Mouse (Mus musculus): ENCODE results near the gene Fgfr2.

Gene Fgfr2

DNA sequence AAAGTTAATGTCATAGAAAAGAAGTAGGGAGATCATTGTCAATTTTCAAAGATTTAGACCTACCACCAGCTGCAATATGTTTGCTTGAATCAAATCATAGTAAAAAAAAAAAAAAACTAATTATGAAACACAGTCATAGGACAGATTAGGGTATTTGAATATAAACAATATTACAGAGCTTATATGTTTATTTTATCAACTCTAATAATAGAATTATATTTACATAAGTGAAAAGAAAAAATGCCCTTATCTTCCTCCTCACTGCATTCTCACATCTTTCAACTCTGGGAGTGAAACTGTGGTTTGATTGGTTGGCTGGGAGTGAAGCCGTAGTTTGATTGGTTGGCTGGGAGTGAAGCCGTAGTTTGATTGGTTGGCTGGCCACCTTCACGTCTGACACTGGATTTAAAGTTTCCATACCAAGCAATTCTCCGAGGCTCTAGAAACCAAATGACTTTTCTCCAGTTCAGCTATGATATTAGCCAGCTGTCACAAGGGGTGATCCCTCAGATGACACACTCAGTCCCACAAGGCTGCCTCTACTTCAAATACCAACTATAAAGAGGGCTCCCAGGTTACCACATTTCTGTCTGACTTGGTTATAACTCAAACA, 941.5 kb downstream of the Fgfr2 start:
- no peak for DNase-seq

DNA sequence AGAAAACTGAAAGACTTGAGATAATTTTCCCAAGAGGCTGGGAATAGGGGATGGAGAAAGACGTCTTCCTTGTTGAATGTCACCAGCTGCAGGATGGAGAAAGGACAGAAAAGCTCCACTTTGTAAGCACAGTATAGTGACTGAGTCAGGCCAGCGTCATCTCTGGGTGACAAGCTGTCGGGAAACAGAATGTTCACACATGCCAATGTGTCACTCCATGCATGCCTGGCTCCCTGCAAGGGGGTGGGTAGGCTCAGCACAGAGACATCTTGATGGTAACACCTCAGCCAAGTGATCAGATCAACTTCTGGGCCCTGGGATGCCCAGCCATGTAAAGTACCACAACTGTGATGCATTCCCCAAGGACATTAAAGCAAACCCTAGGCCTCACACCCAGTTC, 942.1 kb downstream of the Fgfr2 start:
- no peak for DNase-seq

DNA sequence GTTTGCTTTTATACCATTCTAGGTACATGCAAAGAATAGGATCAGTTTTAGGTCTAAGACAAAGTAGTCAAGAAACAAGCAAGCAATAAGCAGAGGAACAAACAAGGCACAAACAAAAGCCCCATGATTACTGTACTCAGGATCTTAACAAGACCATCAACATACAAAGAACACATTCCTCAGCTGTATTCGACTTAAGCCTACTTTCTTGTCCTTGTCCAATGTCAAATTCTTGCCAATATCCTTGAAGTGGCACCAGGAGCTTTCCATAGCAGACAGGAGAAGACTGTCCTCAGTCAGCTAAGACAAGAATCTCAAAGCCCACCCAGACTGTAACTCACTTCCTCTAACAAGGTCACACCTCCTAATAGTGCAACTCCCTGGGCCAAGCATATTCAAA, 944.1 kb downstream of the Fgfr2 start:
- DNase-seq = no peak

DNA sequence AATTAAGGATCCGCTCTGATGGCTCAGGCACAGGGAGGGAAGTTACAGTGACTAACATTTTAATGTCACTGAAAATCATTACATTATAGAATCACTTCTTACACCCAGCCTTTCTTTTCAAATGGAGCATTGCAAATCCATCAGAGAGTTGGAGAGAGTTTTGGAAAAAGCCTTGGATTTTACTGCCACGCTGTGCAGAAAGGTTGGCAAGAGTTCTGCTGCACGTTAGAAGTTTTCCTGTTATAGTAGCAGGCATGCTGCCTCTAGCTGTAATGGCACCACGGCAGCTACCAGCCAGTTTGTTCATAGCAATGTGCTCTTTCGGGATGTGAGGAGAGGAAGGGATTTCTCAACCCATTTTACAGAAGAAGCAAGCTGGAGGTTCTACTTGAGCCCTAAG, 948.4 kb downstream of the Fgfr2 start:
- DNase-seq = no peak

DNA sequence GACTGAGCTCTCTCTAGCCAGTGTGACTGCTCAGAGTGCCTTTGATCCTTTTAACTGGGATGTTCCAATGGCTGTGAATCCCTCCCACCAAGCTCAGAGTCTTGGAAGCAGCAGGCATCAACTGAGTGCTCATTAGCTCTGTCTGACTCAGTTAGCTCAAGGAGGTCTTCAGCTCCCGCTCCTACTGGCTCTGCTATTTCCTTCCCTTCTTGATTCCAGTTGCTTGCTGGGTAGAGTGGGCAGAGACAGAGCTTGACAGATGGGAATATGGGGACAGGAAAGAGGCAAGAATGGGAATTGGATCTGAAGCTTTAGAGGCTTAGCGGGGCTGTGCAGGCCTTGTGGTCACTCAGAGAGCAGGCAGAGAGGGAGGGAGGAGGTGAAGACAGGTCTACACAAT, 948.9 kb downstream of the Fgfr2 start:
- no peak for DNase-seq

DNA sequence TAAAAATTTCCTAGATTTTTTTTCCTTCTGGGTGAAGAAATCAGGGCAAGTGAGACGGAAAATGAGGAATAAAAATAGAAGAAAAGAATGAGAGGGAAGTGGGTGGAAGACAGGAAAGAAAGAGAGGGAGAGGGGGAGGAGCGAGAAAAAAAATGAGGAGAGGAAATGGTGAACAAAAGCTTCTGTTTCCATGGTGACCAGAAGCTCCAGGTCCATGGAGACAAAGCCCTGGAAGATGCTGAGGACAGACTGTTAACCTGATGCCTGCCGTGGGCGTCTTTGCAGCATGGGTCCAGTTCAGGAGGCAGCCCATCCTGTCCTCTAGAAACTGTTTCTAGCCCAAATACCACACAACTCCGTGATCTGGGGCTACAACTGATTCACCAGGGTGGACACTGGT, 950.9 kb downstream of the Fgfr2 start:
- DNase-seq = no peak

DNA sequence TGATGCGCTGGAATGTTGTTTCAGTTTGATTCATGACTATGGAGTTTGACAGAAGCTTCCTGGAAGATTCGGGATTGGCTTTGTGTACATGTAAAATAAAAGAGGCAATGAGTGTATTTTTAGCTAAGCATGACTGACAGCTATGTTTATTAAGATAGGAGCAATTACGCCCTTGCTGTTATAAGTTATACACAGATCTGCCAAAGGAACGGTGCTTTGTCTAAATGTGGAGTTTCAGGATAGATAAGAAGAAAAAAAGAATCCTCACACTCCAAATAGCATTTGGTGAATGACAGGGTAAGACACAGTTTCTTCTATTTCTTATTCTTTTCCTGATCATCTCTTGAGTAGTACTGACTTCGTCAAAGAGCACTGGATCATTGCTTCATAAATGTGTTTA, 951.4 kb downstream of the Fgfr2 start:
- no peak for DNase-seq

DNA sequence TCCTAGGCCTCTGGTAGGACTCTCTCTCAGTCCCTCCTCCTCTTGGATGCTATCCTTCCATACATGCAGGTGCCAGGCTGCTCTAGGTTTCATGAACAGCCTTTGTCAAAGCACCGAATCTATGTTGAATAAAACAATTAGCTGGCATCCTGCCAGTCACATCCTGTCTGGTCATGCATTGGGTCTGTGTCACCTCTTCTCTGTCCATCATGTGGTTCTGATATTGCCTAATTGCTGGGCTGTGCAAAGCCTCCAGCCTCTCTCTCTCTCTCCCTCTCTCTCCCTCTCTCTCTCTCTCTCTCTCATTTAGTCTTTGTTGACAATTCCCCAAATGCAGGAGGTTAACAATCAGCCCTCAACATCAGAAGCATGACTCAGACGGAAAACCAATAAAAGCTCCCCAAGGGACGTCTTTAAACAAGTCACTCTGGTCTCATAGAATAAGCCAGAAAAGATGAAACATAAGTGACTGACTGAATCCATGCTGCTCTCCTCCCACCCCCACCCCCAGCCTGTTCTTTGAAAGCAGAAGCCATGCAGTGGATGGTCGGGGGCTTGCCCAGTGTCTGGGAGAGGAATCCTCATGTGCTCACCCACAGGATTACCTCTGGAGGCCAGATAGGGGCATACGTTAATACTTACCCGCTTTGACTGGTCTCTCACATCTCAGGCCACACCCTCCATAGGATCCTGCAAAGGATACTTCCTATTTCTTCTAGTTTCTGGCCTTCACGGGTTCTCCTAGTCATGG, 953.6 kb downstream of the Fgfr2 start:
- peak; percentile 17 for DNase-seq

DNA sequence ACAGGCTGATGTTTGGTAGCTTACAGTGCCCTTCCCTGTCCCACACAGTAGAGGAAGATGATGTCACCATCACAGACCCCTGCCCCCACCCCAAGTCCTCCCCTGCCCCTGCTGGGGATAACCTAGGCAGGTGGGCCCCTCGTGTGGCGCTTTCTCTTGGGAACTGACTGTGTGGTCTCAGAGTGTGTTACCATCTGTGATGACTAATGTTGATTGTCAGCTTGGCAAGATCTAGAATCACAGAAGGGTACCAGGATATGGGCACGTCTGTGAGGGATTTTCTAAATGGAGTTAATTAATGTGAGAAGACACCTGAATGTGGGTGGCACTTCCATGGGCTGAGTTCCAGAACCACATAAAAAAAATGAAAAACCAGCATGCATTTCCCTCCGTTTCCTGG, 955.9 kb downstream of the Fgfr2 start:
- DNase-seq = no peak

DNA sequence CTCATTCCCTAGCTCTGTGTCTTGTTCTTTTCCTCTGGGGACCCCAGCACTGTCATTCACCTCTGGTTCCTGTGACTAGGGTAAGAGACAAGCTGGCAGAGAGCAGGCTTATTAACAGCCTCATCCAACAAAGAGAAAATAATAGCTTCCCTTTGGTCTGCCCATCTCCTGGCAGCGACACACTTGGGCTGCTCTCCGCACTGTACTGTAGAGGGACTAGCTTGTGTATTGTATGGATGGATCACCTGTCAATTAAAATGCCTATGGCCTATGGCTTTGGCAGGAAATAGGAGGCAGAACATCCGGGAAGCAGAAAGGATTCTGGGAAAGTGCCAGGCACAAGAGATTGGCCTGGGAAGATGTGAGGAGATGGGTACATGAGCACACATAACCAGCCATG, 960.9 kb downstream of the Fgfr2 start:
- DNase-seq = no peak

DNA sequence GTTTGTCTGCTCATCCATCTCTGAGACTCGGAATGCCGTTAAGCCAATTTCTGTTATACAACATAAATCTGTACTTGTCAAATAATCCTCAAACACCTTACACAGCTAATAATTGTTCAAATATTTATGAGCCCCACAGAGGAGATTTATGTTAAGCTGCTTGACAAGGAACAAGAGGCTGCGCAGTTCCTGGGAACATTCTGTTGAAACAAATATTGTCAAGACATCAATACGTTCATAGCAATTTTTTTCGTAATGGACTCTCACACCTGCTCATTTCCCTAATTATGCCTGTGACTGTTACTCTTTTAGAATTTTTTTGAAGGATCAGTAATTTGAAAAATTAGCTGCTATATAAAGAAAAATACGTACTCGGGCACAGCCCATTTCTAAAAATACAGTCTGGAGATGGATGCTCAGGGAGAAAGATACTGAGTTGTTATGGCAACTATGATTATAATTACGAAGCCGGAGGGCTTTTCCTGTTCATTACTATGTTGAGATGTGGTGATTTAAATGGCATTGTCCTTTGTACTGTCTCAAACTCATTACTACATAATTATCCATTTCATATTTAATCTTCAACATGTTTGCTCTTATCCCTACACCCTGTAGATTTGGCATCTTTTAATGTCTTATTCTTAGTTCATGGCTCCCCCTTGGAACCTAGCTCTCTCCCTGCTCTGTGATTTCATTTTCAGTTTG, 964.7 kb downstream of the Fgfr2 start:
- no peak for DNase-seq

DNA sequence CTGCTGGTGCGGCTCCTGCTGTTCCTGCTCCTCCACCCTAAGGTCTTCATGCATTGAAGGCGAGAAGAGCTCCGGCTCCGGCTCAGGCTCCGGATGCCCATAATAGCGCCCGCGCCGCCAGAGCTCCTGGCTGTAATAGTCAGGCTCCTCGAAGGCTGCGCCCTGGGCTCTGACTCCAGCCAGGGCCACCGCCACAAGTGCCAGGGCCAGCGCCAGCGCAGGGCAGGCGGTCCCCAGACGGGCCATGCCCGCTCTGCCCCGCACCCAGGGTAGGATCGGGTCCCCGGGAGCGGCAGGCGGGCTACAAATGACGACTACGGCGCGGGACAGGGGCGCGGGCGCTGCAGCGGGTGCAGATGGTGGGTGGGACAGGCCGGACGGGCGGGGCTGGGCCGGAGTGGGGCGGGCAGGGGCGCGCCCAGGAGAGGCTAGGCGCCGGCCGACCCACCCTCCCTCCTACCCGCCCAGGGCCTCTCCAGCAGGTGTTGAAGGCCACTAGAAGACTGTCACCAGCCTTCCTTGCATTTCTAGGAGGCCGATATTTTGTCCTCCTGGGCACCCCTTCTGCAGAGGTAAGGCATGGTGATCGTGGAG, 968.7 kb downstream of the Fgfr2 start, which contains the start of gene Cpxm2:
Gene Cpxm2 (minus strand): TSS at position 372 of the 594 bp plus-strand sequence.
- peak; percentile 9 for DNase-seq

DNA sequence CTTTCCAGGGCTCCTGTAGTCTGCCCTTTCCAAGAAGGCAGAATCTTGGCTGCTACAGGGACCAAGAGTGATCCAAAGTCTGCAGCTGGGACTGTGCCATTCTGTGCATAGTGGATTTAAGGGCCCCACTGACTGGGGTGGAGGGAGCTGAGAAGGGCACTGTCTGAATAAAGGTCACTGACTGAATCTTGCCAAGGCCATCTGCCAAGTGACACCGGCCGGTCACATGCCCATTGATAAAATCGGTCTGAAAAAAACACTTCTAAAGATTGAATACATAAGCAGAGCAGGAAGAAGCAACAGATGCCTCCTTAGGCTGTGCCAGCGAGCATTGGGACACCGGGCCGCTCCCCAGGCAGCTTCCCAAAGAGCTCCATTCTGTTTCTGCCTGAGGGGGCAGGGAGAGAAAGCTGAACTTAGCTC, 969.4 kb downstream of the Fgfr2 start:
- no peak for DNase-seq

DNA sequence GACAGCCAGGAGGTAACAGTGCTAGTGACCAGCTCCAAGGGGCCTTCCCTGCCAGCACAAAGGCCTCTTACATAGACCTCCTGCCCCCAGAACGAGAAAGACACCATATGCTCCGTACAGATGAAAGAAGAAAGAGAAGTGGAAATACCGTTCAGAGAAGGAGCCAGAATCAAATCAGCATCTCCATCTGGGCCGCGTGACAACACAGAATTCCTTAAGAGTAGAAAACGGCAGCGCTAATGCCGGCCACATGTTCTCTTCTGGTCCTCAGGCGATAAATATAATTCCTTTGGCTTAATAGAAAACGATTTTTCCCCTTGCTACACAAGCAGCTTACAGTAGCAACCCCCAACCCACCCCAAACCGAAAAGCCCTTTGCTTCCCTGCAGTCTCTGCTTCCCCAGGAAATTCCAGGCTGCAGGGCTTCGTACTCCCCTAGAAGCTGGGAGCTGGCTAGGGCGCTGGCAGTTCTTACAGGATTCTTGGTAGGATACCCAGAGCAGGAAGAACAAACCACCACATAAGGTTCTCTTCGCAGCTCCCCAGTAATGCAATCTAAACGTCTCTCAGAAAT, 977.8 kb downstream of the Fgfr2 start:
- no peak for DNase-seq

DNA sequence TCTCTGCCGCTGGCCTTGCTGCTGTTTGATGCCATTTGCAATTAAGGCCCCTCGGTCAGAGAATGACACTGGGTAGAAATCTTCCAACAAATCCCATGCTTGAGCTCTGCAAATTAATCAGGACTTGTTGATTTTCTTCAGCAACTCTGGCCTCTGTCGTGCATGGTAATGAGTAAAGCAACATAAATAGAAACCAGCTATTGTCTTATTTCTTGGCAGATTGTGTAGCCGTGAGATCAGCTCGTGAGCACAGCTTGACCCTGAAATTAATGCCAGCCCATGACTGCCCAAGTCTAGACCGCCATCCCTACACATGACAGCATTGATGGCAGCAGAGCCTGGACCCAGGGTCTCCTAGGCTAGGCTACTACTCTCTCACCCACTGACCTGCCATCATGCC, 994.5 kb downstream of the Fgfr2 start:
- DNase-seq = no peak

DNA sequence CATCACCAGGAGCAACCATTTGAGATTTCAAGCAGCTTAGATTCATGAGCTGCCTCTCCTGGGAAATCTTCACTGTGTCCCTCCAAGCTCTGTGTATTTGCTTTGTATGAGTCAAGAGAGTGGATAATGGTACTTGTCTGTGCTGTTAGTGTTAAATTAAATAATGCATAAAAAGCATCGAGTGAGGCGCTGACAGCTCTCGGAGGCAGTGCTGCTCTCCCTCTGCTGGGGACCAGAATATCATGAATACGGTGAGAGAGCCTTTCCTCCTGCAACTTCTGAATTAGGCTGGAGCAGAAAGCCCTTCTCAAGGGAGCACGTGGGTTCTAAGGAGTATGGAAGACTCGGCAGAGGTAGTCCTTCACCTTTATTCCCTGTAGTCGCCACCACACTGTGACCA, 998.2 kb downstream of the Fgfr2 start:
- no peak for DNase-seq

DNA sequence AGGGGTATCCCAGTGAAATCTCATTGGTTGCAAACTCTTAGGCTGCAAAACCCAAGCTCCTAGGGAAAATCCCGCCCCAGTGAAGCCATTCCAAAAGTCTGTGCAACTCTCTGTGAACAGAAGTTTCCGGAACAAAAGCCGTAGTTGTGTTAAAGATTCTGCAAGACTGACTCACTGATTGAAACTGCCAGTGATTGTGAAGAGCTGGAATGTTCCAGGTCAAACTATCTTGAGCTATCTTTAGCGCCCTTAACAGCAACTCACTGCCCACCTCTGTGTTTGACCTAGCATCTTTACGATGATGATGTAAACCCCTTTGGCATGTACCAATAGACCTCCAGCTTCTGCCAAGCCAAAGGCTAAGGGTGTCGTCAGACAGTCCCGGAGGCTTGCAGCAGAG, 999.9 kb downstream of the Fgfr2 start:
- DNase-seq = no peak

DNA sequence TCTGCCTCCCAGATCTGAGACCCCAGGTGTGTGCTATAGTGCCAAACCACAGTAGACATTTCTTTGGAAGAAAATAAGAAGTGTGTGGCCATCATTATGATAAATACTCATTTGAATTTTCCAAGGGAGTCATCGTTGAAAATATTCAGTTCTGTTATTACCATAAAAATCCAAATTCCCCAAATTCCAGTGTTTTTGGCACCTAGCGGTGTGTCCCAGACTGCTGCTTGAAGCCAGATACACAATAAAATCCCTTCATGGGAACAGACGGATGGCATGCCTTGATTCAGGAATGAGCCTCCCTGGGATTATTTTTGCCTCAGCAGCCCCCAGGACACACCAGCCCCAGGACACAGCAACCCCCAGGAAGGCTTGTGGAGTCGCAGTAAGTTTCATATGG, 1003.3 kb downstream of the Fgfr2 start:
- DNase-seq = no peak

DNA sequence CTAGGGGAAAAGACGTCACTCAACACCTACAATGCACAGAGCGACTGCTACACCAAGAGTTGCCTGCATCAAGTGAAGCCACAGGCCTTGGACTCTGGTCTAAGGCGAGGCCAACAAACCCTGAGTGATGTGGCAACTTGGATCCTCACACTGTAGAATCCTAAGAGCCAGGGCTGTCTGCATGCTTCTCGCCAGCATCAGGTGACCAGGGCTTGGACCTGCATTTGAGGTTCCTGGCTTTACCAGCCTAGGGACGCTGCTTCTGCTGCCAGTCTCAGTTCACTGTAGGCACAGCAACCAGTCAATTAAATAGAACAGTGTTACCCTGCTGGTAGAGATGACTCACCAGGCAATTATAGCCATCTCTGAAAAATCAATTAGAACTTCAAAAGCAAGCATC, 1011.4 kb downstream of the Fgfr2 start:
- DNase-seq = no peak

DNA sequence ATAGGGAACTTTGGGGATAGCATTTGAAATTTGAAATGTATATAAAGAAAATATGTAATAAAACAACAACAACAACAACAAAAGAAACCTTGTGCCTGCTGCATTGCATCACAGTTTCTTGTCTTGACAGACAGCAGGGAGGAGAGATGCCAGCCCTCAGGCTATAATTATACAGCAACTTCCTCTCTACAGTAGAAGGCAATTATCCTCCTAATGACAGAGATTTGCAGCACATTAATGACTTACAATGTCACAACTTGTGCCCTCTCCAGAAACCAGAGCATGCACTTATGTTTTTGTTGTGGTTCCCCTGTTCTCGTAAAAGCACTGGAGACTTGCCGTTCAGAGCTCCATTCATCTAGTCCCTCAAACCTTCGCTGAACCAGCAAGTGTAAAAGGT, 1012.8 kb downstream of the Fgfr2 start:
- DNase-seq = no peak

DNA sequence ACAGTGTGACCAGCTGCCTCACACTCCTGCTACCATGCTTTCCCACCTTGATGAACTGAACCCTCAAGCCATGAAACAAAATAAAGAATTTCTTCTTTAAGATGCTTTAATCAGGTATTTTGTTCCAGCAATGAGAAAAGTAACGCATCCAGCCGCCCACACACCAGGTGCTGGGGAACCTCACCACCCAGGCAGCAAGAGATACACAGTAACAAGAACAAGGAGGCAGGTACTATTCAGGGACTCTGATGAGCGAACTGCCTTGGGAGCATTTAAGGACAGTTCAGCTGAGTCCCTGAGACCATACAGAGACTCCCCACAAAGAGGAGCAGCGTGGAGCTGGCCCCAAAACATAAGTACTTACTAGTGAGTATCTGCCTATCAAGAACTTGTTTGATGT, 1016.3 kb downstream of the Fgfr2 start:
- no peak for DNase-seq

DNA sequence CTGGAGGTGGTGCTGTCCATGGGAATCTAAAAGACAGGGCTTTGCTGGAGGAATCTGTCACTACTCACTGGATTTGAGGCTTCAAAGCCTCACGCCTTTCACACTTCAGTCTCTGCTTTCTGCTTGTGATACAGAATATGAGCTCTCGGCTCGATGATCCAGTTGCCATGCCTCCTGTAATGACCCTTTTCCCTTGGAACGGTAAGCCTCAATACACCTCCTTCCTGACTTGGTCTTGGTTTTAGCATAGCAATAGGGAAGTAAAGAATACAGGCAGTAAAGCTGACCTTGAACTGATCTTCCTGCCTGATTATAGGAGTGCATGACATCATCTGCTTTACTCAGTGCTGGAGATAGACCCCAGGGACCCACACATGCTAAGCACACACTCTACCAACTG, 1017.8 kb downstream of the Fgfr2 start:
- DNase-seq = no peak

DNA sequence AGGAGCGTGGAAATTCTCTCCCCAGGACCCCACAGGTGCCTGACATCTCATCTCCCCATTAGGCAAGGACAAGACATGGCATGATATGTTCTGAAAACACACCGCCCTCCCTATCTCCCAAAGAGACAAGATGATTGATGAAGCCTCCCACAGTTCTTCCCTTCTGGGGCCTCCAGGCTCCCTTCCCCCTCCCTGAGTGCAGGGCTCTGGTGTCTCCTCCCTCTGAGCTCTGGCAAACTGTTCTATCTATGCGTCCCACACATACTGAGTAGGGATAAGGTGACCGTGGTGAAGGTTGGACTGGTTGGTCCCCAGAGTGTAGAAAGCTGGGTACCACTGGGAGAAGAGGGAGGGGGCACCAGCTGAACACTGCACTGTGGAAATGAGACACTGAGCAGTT, 1024.7 kb downstream of the Fgfr2 start:
- no peak for DNase-seq

DNA sequence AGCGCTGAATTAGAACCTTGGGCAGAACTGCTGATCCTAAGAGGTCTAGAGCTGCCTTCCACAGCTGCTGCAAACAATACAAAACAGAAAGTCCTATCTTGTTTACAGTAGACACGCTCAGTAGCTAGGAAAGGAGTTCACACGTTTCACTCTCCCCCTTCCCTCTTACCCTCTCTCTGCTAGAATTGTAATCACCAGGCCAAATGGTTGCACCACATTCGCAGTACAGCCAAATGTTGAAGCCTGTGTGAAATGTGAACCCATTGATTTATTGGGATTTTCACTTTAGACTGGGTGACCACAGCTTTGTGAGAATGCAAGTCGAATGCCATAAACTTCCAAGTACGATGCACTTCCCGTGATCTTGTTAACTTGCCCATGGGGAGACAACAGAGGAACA, 1028.5 kb downstream of the Fgfr2 start:
- no peak for DNase-seq
